Mouse (Mus musculus): ENCODE data around the gene Psmg4.

Gene Psmg4

DNA sequence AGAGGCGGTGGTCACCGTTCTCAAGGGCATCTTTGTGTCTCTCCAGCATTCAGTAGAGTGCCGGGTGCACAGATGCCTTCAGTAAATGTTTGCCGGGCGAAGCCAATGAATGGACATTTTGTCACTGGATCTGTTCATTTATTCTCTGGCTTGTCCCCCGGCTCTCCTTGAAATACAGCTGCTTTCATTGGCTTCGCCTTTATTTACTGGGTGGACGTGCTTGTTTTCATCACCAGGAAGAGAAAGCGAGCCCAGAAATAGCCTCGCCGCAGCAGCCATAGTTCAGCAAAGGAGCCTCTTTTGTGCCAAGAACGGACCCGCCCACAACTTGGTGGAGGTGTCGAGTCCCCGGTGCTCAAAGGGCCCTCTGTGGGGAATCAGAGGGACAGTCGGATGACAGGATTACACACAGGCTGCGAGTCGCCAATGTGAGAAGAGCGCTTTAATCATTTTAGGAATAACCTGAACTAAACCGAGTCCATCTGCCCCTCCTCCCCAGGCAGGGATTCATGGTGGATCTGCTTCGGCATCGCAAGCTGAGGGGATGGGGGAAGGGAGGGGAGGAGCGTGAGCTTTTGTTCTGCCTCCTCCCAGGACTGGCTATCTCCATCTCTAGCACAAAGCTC lies 13.9 kb upstream of the Psmg4 start:
- DNase-seq (ENCODE audit: low read depth) = no peak

DNA sequence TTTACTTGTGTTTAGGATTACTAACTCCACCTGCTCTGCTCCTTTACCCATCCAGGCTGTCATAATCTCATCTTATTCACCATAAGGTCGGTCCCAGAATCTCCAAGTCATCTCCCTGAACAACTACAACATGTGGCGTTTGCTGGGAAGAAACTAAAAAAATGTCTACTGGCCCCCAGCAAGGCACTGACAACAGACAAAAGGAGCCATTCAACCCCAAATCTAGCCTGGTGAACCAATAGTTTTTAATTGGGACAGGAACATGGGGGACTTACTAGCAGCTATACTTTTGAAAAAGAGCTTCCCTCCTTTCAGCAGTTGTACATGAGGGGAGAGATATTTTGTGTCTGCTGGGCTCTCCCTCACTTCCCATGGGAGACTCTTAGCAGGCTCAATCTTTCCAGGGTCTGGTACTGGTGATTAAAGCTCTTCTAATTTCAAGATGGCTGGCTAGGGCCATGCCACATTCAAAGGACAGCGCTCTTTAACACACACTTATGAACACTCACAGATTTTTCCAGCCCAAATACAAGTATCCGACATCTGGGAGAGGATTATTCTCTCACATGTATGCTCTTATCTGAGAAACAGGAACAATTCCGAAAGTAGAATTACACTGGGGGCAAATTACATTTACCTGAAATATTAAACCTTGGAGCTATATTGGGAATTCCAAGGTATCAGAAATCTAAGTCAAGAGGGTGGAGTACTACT lies 13.1 kb upstream of the Psmg4 start:
- DNase-seq (ENCODE audit: low read depth) = no peak

DNA sequence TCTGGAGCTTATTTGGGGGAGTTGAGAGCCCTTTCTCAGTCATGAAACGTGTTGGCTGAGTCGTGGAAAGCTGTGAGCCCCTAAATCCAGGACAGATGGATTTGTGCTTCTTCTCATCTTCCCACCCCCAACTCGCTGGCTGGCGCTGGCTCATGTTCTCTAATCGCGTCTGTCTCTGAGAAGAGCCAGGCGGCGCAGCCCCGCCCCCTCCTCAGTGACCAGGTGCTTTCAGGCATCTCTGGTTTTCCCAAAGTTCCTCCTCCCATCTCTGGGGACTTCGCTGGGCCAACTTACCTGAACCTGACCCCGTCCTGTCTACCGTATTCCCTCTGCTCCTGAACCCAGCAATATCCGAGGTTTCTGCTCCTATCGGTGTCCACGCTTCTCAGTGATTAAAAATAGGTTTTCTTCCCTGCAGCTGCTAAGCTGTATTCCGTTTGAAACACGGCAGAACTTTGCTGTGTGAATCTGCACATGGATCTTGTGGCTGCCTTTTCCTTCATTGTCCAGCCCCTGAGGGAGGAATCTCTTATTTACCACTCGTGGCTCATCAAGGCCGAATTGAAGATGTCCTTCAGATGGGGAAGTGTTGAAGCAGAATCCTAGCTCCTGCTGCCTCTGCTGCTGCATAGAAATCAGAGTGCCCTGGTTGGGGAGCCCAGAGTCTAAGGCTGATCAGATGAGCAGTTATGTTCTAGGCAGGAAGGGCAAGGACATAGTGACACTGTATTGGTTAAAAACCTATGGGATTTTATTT lies 12.3 kb upstream of the Psmg4 start:
- DNase-seq (ENCODE audit: low read depth) = no peak

DNA sequence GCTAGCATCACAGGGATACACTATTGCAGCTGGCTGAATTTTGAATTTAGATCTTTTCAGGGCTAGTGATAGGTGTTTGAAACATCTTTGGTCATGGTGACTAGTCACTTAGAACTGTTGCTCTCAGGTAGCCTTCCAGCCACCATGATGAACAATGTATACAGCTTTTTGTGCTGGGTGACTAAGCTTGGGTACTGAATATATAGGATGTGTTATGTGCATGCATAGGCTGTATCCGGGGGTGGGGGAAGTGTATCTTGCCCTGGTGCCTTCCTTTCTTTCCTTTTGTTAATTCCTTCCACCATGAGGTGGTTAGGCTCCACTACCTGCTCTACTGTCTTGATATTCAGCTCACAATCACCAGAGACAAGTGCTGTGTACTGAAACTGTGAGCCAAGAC lies 11.3 kb upstream of the Psmg4 start:
- DNase-seq (ENCODE audit: low read depth) = no peak

DNA sequence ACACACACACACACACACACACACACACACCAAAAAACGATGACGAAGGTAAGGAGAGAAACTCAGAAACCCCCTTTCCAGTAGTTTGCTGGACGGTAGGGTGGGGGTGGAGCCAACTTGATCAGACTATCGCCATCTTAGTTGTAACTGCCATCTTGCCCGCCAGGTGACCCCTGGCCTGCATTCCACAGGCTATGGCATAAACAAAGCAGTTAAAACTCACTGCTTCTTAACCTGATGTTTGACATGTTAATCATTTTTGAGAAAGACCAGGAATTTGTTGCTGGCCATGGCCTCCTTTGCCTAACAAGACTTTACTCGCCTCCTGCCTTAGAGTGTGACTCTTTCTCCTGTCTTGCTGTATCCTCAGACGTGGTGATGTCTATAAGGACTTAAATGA lies 10.1 kb upstream of the Psmg4 start:
- no peak for DNase-seq (ENCODE audit: low read depth)

DNA sequence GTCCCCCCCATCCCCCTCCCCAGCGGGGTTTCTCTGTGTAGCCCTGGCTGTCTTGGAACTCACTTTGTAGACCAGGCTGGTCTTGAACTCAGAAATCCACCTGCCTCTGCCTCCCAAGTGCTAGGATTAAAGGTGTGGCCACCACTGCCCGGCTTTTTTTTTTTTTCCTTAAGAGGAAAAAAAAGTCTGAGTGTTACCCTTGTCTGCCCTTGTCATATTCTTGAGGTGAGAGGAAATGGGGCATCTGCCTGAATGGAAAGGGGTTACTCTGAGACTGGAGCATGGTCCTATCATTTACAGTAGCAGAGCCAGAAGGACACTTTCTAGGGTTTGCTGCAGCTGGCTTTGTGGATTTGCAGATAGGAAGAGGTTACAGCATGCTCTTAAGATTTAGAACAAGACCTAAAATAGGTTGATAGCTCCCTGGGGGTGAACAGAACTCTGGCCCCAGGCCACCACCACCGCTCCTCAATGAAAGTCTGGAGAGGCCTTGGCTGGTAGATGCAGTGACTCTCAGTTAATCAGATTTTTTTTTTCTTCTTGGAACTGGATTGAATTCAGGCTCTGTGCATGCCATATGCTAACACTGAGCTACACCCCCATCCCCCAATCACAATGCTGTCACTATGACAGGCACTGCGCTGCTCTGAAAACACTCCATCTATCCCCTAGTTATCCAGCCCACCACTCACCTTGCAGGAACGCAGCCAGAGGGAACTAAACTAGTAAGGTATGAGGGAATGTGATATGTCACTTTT lies 9.3 kb upstream of the Psmg4 start:
- no peak for DNase-seq (ENCODE audit: low read depth)

DNA sequence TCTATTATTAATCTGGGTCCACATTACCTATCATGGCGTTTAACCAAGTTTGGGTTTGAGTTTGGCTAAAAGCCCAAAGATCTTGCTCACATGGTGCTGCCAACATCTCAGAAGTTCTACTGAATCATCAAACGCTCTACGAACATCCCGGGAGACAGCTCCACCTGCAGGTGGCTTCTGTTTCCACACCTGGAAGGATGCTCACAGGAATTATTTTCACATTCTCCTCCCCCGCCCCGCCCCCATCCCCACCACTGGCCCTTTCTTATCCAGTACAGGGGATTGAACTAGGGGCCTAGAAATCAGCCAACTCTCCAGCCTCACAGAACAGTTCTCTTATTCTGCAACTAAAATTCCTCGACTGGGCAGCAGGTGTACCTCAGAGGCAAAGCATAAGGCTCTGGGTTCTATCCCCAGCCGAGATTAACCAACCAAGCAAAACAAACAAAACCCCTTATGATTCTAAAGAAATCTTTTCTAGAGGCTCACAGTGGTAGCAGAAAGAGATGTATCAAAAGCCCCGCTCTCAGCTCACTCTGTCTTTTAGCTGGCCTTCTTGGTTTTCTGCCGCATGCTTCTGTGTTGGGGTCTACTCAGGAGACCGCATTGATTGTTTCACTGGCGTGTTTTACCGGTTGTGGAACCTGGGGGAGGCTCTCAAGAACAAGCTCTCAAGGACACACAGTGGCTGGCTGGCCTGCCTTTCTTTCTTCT lies 8.4 kb upstream of the Psmg4 start:
- peak; percentile 88 for DNase-seq (ENCODE audit: low read depth)

DNA sequence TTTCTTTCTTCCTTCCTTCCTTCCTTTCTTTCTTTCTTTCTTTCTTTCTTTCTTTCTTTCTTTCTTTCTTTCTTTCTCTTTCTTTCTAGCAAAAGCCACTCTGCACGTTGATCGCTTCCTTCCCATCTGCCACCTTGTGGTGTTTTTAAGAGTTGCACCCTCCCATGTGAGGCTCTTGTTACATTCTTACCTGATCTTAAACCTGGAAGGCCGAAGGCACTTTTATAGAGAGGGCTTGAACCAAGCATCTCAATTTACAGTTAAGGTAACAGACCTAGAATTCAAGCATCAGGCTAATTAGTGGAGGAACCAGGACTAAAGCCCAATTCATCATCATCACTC lies 7.9 kb upstream of the Psmg4 start:
- DNase-seq (ENCODE audit: low read depth) = peak; percentile 77

DNA sequence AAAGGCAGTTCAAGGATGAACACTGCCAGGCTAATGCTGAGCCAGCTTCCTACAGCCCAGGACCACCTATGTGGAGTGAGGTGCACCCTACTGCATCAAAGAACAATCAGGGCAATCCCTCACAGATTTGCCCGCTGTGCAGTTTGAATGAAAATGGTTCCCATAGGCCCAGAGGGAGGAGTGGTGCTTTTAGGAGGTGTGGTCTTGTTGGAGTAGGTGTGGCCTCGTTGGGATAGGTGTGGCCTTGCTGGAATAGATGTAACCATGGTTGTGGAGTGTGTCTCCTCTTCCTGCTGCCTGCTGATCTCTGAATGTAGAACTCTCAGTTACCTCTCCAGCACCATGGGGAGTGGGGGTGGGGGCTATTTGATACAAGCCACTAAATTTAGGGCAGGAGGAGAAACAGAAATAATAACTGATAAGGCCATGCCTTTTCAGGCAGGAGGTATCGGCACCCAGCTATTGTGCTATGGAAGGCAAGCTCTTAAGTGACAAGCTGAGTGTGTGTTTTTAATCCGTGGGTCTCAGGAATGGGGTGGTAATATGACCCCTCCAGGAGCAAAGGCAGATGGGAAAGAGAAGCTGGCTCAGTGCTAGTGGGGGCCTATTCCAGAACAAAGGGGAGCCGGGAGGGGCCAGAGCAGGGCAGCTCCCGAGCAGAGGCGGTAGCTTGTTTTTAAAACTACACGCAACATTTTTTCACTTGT lies 6.5 kb upstream of the Psmg4 start:
- peak; percentile 64 for DNase-seq (ENCODE audit: low read depth)

DNA sequence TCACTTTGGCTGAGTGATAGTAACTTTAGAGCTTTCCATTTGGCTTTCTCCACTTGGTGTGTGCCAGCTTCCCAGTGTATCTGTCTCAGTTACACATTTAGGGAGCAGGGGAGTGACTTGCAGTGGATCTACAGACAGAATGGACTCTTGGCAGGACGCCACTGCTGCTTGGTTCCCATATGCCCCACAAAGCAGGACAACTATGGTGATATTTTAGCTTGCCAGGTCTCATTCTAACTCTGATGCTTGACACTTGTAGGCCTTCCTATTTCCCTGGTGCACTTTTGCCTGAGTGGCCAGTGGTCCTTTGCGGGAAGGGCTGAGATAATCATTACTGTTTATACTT lies 6.0 kb upstream of the Psmg4 start:
- DNase-seq (ENCODE audit: low read depth) = no peak

DNA sequence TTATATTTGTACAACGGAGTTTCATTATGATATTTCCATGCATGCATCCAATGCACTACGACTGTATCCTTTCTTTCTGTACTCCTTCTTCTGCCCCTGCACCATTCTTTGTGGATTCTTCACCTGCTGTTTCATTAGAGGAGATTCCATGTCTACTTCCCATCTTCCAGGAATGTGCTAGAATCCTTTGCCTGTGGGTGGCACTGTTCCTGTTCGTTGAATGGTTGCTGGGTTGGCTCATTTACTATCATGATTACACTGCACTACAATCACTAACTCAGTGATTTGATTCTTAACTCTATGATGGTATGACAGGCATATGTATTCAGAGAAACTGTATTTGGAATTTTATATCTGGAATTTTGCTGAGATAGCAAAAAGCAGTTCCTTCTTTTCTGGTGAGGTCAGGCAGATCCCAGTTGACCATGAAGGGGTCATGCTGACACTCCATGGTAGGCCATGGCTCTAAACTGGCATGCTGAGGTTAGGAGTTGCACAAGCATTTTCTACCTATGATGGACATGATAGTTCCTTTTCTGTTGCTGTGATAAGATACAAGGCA lies 5.1 kb upstream of the Psmg4 start:
- DNase-seq (ENCODE audit: low read depth) = no peak

DNA sequence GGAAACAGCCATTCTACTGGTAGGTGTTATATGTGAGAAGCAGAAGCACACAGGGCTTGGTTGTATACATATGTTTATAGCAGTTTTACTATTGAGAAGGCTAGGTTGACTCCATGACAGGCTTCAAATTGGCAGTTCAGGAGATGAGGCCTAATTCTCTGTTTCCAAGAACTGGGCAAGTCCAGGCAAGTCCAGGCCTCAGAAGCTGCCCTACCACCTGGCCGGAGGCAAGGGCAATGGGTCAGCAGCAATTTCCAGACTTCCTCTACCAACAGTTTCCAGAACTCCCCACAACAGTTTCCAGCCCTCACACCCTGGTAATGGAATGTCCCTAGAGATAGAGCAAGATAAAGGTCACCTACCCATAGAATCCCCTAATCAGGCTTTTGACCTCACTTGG lies 2.8 kb upstream of the Psmg4 start:
- no peak for DNase-seq (ENCODE audit: low read depth)

DNA sequence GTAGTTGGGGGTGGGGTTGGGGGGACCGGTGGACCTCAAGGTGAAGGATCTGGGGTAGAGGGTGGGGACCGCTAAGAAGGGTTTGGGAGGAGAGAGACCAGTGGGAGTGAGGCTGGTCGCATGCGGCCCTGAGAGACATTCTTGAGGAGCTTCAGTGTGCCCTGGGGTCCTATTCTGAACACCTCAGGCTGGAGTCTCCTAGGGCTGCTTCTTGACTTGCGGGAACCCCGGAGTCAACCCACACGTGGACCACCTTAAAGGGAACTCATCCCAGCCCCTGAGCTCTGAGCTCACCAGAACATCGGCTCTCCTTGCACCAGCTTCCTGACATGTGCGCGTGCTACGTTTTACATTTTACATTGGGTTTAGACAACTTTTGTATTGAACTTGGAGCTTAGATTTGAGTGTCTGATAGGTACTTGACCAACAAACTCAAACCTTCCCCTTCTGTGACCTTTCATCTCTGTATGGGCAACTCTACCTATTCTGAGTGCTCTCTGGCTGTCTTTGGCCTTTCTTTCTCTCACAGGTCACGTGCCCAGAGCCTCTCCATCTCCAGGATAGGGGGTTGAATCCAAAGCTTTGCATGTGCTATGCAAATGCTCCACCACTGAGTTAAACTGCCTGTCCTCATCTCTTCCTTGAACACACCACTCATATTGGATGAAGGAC lies 676 bp downstream of the Psmg4 start:
- no peak for DNase-seq (ENCODE audit: low read depth)

DNA sequence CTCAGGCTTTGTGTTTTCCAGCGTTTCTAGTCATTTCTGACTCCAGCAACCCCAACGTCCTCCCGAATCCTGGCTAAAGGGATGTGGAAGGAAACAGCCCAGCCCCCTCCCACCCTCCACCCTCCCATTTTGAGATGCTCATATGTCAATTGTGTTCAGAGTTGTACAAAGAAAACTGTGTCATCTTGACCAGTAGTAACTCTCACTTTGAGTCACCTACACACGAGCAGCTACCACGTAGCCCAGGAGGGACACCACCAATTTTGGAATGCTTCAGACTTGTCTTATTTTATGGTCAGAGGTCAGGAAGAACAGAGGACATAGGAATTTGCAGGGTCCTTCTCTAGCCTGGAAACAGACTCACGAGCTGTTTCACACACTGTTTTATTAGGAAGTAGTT lies 11.3 kb downstream of the Psmg4 start:
- no peak for DNase-seq (ENCODE audit: low read depth)

DNA sequence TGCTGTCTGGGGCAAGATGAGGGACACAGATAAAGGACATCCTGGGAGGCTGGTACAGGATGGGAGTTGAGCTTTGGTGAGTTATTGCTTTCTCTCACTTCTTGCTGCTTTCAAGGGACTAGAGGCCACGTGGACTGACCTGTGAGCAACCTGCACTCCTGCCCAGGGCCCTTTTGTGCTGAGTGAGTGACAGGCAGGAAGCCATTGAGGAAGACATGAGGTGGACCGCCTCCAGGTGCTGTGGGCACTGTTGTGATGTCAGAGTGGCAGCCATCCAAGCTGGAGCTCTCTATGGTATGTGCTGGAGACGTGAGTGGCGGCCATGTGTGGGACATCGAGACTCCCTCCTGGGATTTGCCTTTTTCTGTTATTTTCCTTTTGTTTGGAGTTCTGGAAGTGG lies 18.9 kb downstream of the Psmg4 start:
- DNase-seq (ENCODE audit: low read depth) = no peak

DNA sequence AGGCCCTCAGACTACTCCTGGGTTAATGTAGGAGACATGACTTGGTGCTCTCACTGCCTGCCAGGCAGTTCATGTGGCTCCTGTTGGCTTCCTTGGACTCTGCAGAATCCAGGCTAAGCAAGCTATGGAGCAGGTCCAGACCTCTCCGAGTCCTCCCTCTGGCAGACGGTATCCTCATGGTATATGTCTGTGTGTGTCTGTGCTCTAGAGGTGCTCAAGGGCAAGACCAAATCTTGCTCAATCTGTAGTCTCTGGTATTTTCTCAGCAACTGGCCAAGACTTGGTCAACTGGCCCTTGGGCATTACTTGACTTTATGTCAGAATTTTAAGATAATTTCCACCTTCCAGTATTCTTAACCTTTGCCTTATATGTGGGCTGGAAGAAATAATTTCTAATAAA lies 22.6 kb downstream of the Psmg4 start:
- no peak for DNase-seq (ENCODE audit: low read depth)

DNA sequence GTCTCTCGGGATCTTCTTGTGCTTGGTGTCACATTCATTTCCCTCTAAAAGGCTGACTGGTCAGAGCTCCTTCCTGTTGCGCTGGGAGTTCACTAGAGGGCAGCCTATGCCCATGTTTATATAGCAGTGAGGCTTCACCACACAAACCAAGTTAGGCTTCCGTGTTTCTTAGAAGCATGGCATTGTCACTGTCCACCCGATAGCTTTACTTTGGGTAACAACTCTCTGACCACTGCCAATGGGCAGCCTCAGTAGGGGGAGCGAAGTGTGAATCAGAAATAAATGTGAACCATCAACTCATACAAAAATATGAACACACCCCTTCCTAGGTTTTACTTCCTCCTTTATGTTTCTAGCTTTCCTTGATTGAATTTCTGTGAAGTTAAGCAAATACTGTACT lies 24.8 kb downstream of the Psmg4 start:
- DNase-seq (ENCODE audit: low read depth) = peak; percentile 90

DNA sequence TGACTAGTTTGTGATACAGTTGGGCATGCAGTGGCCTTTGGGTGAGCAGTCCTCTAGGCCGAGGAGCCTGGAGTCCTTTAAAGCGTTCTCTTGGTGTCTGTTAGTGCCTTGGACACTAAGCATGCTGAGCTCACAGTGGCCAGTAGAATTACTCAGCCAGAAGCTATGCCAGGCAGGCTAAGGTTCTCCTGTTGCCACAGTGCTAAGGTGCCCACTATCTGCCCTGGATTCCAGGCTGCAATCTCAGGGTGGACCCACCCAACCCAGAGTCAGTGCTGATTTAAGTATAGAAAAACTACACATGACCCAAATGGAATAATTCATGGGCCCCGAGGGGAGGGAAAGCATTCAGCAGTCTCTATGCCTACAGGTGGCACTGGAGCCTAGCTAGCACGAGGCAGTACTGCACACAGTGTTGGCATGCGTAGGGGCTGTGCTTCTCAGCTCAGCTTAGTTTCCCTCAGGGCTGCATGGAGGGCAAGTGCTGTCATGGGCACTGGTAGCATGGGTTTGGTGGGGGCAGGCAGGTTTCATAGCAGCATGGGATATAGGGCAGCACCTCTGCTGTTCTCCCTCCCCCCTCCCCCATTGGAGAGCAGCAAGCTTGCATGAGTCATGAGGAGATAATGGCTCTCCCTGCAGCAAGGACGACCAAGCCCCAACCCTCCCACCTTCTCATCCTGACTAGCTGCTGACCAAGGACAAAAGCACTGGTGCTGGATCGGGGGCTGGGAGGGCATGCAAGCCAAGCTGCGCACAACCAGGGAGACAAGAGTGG lies 29.8 kb downstream of the Psmg4 start:
- DNase-seq (ENCODE audit: low read depth) = peak; percentile 34

DNA sequence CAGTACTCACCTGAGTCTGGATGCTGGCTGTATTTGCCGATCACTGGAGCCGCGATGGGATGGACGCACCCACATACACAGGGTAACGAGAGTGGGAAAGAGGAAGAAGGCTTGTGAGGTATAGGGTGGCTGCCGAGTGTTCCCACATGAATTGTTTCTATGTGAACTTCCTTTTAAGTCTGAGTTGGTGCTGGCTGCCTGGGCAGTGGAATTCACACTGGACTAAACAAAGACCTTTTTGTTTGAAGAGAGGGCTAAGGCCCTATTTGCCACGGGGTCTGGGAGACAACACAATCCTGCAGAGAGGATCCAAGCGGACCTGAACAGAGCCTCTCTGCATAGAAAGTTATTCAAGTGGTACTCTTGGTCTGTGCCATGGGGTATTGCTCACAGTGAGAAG lies 30.6 kb downstream of the Psmg4 start:
- no peak for DNase-seq (ENCODE audit: low read depth)

DNA sequence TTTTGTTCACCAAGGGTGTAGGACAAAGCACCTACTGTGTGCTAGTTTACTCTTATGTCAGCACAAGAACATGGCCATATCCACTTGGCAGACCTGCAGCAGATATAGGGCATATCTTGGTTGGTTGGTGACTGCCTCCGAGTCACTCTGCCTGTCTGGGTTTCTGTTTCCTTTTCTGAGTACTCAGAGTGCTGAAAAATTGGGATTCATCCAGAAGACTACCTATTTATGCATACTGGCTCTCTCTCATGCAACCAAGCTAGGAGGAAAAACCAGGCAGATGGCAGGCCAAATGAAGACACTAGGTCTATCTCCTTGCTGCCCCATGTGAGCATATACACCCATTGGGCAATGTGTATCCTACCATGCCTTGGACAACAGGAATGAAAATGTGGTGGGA lies 32.9 kb downstream of the Psmg4 start:
- DNase-seq (ENCODE audit: low read depth) = no peak

All from 416B (cell line).